Mouse (Mus musculus) liver, embryonic 14.5 days (tissue): ENCODE measurements around the gene Khdc4.

ENCODE experiments used
- CTCF ChIP-seq: IDR thresholded peaks from 2 replicates; pipeline ENCODE4 v1.5.1; 2016; ENCODE audit warnings: antibody characterized with exemption, low read depth, control low read depth
- EP300 ChIP-seq: IDR thresholded peaks from 2 replicates; pipeline ENCODE4 v1.6.1; 2016; ENCODE audit warnings: antibody characterized with exemption, low read depth

DNA sequence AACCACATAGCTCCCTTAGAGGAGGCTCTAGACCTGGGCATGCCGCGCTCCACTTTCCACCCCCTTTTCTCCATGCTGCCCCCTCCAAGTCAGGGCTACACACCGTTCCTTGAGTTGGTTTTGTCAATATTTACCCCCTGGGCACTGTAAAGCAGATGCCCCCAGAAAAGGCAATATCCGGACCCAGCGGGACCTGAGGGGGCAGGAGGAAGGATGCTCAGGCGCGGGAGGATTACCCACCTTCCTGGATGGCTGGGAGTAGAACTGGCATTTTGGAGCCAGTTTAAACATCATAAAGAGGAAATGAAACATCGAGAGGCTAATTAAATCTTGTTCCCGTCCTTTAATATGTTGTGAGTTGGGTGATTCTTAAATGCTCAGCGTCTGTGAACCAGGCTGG lies 36.4 kb upstream of the Khdc4 start:
- TF ChIP-seq CTCF (no peak), EP300 (no peak)
